Mouse (Mus musculus): ENCODE measurements around the gene Trim11. TPM values are rescaled to one million over a fixed set of nuclear protein-coding genes. Genes with fewer than 3 reads are reported as not detected.
A peak's percentile ranks its signal among the peaks of the same experiment; 100 is the strongest.

Trim11 gene
- polyA plus RNA-seq, 1 experiment: 1.0 TPM

DNA sequence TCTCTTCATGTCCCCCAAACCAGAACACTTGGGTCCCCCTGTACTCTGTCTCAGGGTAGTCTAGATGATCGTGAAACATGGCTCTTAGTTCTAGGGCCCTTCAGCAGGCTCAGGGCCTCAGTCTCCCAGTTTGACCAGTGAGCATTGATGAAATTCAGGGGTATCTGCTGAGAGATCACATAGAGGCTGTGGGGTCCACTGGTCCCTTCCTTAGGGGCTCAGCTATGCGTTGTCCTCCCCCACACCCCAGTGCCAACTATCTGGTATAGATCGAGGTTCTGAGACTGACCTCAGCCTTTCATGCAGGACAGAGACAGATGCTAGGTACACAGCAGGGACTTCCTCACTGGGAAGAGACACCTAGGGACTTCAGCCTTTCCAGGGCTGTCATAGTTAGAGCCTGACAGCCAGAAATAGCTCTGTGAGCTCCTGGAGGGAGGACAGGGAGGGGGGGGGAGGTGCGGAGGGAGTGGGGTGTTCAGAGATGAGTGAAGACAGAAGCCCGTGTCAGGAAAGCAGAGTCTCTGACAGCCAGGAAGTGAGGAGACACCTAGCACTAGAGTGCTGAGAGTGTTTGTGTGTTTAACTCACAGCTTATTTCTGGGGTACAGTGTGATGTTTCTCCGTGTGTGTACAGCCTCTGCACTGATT lies 5.9 kb downstream of the Trim11 start:
- Histone ChIP-seq H3K4me1 (ENCODE audit: control insufficient read depth) (peaks cover 34% of the 10 kb centered on the region), H3K4me3 (replicated peaks) (no peak overlapping the region), H3K36me3 (ENCODE audit: control insufficient read depth) (peaks cover 90% of the 10 kb centered on the region), H3K9me3 (ENCODE audit: control insufficient read depth, low read length) (no peaks in the 10 kb centered on the region), H3K27me3 (ENCODE audit: control insufficient read depth) (no peaks in the 10 kb centered on the region)
- TF ChIP-seq GATA1 (IDR thresholded peaks at IDR 0.05; ENCODE audit: low read length) (no peak), TAL1 (IDR thresholded peaks at IDR 0.05; ENCODE audit: low read length) (no peak)

DNA sequence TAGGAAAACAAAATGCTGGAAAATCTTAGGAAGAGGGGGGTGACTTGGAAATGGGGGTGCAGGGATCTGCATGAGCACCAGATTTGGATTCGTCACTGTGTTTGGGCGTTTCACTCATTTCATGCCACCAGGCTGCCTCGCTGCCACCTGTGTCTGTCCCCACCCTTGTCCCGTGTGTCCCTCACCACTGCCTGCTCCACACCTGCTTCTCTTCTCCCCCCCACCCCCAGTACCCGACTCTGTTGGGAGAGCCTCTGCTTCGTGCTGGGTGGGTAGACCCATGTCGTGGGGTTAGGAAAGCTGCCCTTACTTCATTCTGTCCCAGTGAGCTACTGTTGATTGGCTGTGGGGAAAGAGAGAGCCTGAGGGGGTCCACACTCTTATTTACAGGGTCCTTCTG lies 6.8 kb downstream of the Trim11 start:
- TF ChIP-seq TAL1 (IDR thresholded peaks at IDR 0.05; ENCODE audit: low read length) (no peak), GATA1 (IDR thresholded peaks at IDR 0.05; ENCODE audit: low read length) (no peak)
- H3K9me3 ChIP-seq (ENCODE audit: control insufficient read depth, low read length): no peaks in the 10 kb centered on the region
- H3K4me3 ChIP-seq (replicated peaks): no peak overlapping the region
- H3K27me3 ChIP-seq (ENCODE audit: control insufficient read depth): no peaks in the 10 kb centered on the region
- peaks cover 25% of the 10 kb centered on the region for H3K4me1 ChIP-seq (ENCODE audit: control insufficient read depth)
- H3K36me3 ChIP-seq (ENCODE audit: control insufficient read depth): peaks cover 95% of the 10 kb centered on the region

DNA sequence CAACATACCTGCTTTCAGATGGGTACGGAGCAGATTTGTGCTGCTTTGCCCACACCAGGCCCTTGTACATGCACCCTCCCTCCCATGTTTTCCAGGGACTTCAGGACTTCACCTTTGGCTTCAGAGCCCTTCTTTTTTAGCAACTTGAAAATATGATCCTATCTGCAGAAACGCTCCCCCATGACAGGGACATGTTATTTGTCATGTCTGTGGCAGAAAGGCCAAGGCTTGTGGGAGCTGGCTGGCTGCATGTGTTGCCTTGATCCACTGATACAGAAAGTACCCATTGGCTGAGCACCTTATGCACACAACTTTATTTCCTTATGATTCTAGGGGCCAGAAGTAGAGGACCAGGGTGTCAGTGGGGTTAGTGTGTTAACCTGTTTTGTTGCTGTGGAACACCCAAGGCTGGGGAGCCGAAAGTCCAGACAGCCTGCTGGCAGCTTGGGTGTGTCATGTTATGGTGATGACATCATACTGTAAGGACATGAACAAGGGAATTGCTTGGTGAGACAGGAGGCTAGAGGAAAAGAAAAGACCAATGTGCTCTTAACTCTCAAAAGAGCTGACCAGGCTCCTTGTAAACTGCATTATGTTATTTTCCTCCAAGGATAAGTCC lies 7.5 kb downstream of the Trim11 start:
- H3K27me3 ChIP-seq (ENCODE audit: control insufficient read depth): no peaks in the 10 kb centered on the region
- TF ChIP-seq TAL1 (IDR thresholded peaks at IDR 0.05; ENCODE audit: low read length) (no peak), GATA1 (IDR thresholded peaks at IDR 0.05; ENCODE audit: low read length) (no peak)
- peaks cover 97% of the 10 kb centered on the region for H3K36me3 ChIP-seq (ENCODE audit: control insufficient read depth)
- peaks cover 19% of the 10 kb centered on the region for H3K4me1 ChIP-seq (ENCODE audit: control insufficient read depth)
- no peaks in the 10 kb centered on the region for H3K9me3 ChIP-seq (ENCODE audit: control insufficient read depth, low read length)
- no peak overlapping the region for H3K4me3 ChIP-seq (replicated peaks)

DNA sequence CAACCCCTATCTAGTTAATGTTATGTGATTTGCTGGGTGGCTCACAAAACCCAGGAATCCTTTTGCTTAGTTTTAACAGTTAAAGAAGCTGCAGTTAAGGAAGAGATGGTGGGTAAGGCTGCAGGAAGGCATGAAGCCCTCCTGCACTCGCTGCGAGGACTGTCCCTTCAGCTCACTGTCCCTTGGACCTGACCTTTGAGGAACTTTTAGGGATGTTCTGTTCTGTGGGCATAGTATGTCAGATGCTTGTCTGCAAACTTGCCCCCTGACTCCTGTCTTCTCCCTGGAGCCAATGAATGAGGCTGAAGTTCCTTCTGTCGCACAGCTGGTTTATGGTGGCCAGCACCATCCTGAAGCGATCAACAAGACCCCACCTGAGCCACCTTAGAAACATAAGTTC lies 11.3 kb downstream of the Trim11 start:
- peaks cover 20% of the 10 kb centered on the region for H3K4me1 ChIP-seq (ENCODE audit: control insufficient read depth)

DNA sequence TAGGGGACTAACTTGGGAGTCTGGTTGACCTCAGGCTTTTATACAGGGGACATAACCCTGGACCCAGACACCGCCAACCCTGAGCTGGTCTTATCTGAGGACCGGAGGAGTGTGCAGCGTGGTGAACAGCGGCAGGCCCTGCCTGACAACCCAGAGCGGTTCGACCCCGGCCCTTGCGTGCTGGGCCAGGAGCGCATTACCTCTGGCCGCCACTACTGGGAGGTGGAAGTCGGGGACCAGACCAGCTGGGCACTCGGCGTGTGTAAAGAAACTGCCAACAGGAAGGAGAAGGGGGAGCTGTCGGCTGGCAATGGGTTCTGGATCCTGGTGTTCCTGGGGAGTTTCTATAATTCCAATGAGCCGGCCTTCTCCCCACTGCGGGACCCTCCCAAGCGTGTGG lies 12.2 kb downstream of the Trim11 start:
- no peak overlapping the region for H3K4me3 ChIP-seq (replicated peaks)
- peaks cover 29% of the 10 kb centered on the region for H3K4me1 ChIP-seq (ENCODE audit: control insufficient read depth)
- TF ChIP-seq GATA1 (IDR thresholded peaks at IDR 0.05; ENCODE audit: low read length) (no peak), TAL1 (IDR thresholded peaks at IDR 0.05; ENCODE audit: low read length) (no peak)
- peaks cover 60% of the 10 kb centered on the region for H3K36me3 ChIP-seq (ENCODE audit: control insufficient read depth)
- H3K9me3 ChIP-seq (ENCODE audit: control insufficient read depth, low read length): no peaks in the 10 kb centered on the region
- peaks cover 14% of the 10 kb centered on the region for H3K27me3 ChIP-seq (ENCODE audit: control insufficient read depth)

More for the DNA sequence above, 11.3 kb downstream of the Trim11 start:
- Histone ChIP-seq H3K4me3 (replicated peaks) (no peak overlapping the region), H3K36me3 (ENCODE audit: control insufficient read depth) (peaks cover 70% of the 10 kb centered on the region), H3K27me3 (ENCODE audit: control insufficient read depth) (peaks cover 5% of the 10 kb centered on the region), H3K9me3 (ENCODE audit: control insufficient read depth, low read length) (no peaks in the 10 kb centered on the region)
- TF ChIP-seq GATA1 (IDR thresholded peaks at IDR 0.05; ENCODE audit: low read length) (no peak), TAL1 (IDR thresholded peaks at IDR 0.05; ENCODE audit: low read length) (no peak)

DNA sequence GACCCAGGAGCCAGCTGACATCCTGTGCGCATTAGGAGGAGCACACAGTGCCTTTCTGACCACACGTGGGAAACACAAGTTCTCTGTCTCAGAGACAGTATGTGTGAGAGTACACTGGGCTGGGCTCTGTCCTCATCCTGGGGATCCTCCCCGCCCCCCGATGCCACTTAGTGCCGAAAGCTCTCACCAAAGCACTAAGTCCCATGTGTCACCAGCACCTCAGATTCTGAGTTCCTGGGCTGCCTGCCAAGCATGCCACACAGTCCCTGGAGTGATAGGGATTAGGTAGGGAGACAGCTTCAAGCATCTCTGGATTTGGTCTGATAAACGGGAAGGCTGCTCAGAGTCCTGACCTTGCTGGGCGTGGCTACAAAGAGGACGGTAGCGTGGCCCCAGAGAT lies 12.9 kb downstream of the Trim11 start:
- Histone ChIP-seq H3K9me3 (ENCODE audit: control insufficient read depth, low read length) (no peaks in the 10 kb centered on the region), H3K4me1 (ENCODE audit: control insufficient read depth) (peaks cover 29% of the 10 kb centered on the region), H3K4me3 (replicated peaks) (no peak overlapping the region), H3K36me3 (ENCODE audit: control insufficient read depth) (peaks cover 53% of the 10 kb centered on the region), H3K27me3 (ENCODE audit: control insufficient read depth) (peaks cover 21% of the 10 kb centered on the region)
- TF ChIP-seq GATA1 (IDR thresholded peaks at IDR 0.05; ENCODE audit: low read length) (no peak), TAL1 (IDR thresholded peaks at IDR 0.05; ENCODE audit: low read length) (no peak)

DNA sequence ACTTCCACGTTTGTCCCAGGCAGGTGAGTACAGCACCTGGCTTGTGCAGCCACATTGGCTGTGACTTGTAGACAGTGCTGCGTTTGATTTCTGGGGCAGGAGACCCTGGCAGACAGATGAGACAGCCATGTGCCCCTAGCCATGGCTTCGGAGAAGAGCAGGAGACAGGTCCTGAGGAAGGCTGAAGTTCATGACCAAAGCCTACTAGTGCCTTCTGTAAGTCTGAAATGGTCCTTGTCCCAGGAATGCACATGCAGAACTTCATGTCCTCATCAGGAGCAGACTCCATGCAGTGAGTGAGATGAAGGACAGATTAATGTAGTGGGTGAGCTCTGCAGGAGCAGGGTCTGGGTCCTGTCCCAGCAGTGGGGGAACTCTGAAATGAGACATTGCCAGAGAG lies 14.0 kb downstream of the Trim11 start:
- Histone ChIP-seq H3K4me3 (replicated peaks) (no peak overlapping the region), H3K27me3 (ENCODE audit: control insufficient read depth) (peaks cover 32% of the 10 kb centered on the region), H3K36me3 (ENCODE audit: control insufficient read depth) (peaks cover 42% of the 10 kb centered on the region), H3K9me3 (ENCODE audit: control insufficient read depth, low read length) (no peaks in the 10 kb centered on the region), H3K4me1 (ENCODE audit: control insufficient read depth) (peaks cover 28% of the 10 kb centered on the region)
- TF ChIP-seq GATA1 (IDR thresholded peaks at IDR 0.05; ENCODE audit: low read length) (no peak), TAL1 (IDR thresholded peaks at IDR 0.05; ENCODE audit: low read length) (no peak)

DNA sequence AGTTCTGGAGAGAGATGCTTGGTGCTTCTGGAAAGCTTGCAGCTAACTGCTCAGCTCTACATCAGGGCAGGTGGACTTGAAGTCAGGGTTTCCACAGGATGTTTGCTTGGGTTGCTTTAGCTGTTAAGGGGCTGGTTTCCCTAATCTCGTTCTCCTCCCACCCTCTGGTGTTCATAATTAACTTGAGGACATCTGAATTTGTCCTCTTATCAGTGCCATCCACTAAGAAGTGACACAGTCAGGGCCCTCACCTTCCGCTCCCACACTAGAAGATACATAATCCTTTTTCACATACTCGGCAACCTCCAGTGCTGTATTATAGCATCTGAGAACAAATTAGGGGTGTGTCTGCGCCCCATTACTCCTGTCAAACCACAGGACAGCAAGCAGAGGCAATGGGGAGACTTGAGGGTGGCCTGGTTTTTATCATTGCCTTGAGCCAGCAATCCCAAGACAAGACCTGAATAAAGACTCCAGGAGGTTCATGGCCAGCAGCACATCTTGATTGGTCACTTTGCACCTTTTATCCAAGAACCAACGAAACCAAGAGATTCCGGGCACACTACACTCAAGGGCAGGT lies 15.3 kb downstream of the Trim11 start:
- peaks cover 32% of the 10 kb centered on the region for H3K27me3 ChIP-seq (ENCODE audit: control insufficient read depth)
- TF ChIP-seq GATA1 (IDR thresholded peaks at IDR 0.05; ENCODE audit: low read length) (no peak), TAL1 (IDR thresholded peaks at IDR 0.05; ENCODE audit: low read length) (no peak)
- no peak overlapping the region for H3K4me3 ChIP-seq (replicated peaks)
- no peaks in the 10 kb centered on the region for H3K9me3 ChIP-seq (ENCODE audit: control insufficient read depth, low read length)
- H3K36me3 ChIP-seq (ENCODE audit: control insufficient read depth): peaks cover 30% of the 10 kb centered on the region
- peaks cover 28% of the 10 kb centered on the region for H3K4me1 ChIP-seq (ENCODE audit: control insufficient read depth)

DNA sequence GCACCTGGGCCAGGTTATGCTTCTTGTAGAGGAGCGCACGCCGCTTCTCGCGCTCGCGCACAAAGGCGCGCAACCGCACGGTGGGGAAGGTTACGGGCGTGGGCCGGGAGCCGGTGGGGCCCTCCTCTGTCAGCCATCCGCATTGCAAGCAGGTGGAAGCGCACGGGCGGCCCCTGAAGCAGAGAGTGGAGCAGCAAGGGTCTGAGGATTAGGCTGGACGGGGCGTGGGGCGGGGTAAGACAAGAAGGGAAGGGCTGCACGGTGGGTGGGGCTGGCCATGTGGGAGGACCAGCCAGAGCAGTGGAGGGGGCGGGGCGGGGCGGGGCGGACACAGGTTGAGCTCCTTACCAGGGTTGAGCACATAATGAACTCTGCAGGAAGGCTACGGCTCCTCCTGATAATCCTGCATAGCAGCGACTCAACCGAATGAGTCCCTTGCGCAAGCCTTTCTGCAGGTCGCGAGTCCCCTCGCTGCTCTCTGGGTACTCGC lies 16.5 kb downstream of the Trim11 start:
- H3K9me3 ChIP-seq (ENCODE audit: control insufficient read depth, low read length): no peaks in the 10 kb centered on the region
- peak overlapping the region; percentile 39 for H3K4me3 ChIP-seq (replicated peaks)
- H3K27me3 ChIP-seq (ENCODE audit: control insufficient read depth): peaks cover 32% of the 10 kb centered on the region
- no peak for TF ChIP-seq TAL1 (IDR thresholded peaks at IDR 0.05; ENCODE audit: low read length)
- TF ChIP-seq GATA1 (IDR thresholded peaks at IDR 0.05; ENCODE audit: low read length): no peak
- peaks cover 28% of the 10 kb centered on the region for H3K4me1 ChIP-seq (ENCODE audit: control insufficient read depth)
- peaks cover 18% of the 10 kb centered on the region for H3K36me3 ChIP-seq (ENCODE audit: control insufficient read depth)

Data from erythroblast, embryonic 14.5 days (primary cell).